Mouse (Mus musculus) thymus, adult 2 months (tissue): ENCODE data around the gene Poc5.

ENCODE experiments used
- CTCF ChIP-seq: fragments of 200-500 bp; IDR thresholded peaks from 2 replicates; pipeline ENCODE4 v1.5.1; 2012; ENCODE audit warnings: mild to moderate bottlenecking, control low read depth, low read length, moderate library complexity, borderline replicate concordance; ENCODE audit not compliant: control insufficient read depth, poor library complexity, insufficient read depth; ENCODE audit errors: extremely low read depth
- POLR2A ChIP-seq: fragments of 200-500 bp; IDR thresholded peaks from 2 replicates; pipeline ENCODE4 v1.6.1; 2012; ENCODE audit warnings: mild to moderate bottlenecking, low read length, control low read depth, moderate library complexity; ENCODE audit not compliant: control insufficient read depth, poor library complexity, insufficient read depth; ENCODE audit errors: extremely low read depth

DNA sequence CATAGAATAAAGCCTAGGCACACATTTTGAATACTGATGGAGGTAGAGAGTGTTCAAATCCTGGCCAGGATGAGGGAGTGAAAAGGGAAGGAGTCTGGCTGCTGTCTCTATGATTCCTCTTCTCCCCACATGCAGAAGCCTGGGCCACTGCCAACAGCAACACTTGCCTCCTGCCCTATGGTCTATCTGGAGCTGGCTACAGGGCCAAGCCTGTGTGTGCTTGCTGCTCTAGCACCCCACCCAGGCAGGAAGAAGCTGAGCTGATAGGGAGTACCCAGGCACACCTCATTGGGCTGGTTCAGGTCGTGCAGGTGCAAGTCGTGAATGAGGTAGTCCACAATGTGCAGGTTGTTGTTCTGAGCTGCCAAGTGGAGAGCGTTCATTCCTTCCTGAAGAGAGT is 66.2 kb downstream of the Poc5 start:
- TF ChIP-seq CTCF, result no peak
- no peak for TF ChIP-seq POLR2A
